Mouse (Mus musculus) liver, embryonic 16.5 days (tissue): ENCODE measurements around the gene Polr2a. TPM values are rescaled to one million over a fixed set of nuclear protein-coding genes. Genes with fewer than 3 reads are reported as not detected.

Source experiments
- ATAC-seq: fragments of 200-750 bp; cut with Nextera tagmentation; 2 replicates; pipeline ENCODE4 v1.8.0; 2017; ENCODE audit warnings: low read depth, mild to moderate bottlenecking, moderate number of reproducible peaks, moderate library complexity
- H3K27ac ChIP-seq: fragments of 300-500 bp; sonication (generic); 2 replicates; pipeline ENCODE4 v1.5.1; 2014; ENCODE audit warnings: mild to moderate bottlenecking, low read length
- H3K27me3 ChIP-seq: fragments of 300-500 bp; sonication (generic); 2 replicates; pipeline ENCODE4 v1.6.1; 2014; ENCODE audit warnings: low read depth, low read length, mixed read lengths; ENCODE audit not compliant: control insufficient read depth, insufficient read depth
- H3K36me3 ChIP-seq: fragments of 300-500 bp; sonication (generic); 2 replicates; pipeline ENCODE4 v1.6.1; 2014; ENCODE audit warnings: mild to moderate bottlenecking; ENCODE audit not compliant: control insufficient read depth, insufficient read depth
- H3K4me1 ChIP-seq: fragments of 300-500 bp; sonication (generic); 2 replicates; pipeline ENCODE4 v1.6.1; 2014; ENCODE audit warnings: low read depth, low read length, mixed read lengths; ENCODE audit not compliant: control insufficient read depth
- H3K4me2 ChIP-seq: fragments of 300-500 bp; sonication (generic); 2 replicates; pipeline ENCODE4 v1.6.1; 2014; ENCODE audit warnings: low read depth, low read length, mixed read lengths
- H3K4me3 ChIP-seq: fragments of 300-500 bp; sonication (generic); 2 replicates; pipeline ENCODE4 v1.5.1; 2014; ENCODE audit warnings: low read depth, mild to moderate bottlenecking, low read length
- H3K9ac ChIP-seq: fragments of 300-500 bp; sonication (generic); 2 replicates; pipeline ENCODE4 v1.6.1; 2014; ENCODE audit warnings: low read depth, low read length
- H3K9me3 ChIP-seq: fragments of 300-500 bp; sonication (generic); replicated peaks from 2 replicates; pipeline ENCODE4 v1.6.1; 2016; ENCODE audit warnings: low read length; ENCODE audit not compliant: control insufficient read depth
- WGBS: fragments of 180-500 bp; shearing (Covaris S2); extraction: QIAGEN DNeasy Blood & Tissue Kit; methylation state at CpG from one replicate; pipeline ENCODE4 v1.1.7; 2014; ENCODE audit not compliant: insufficient replicate concordance; 5-methylcytosine and 5-hydroxymethylcytosine counted together
- polyA plus RNA-seq: library from polyadenylated mRNA; unstranded; fragments of >200 nt; fragmentation: Nextera tagmentation; extraction: Ambion mirVana; gene quantifications from 2 replicates; pipeline ENCODE4 v1.2.1, GENCODE M21; 2015

Polr2a gene
- polyA plus RNA-seq, 1 experiment from 2014 or later = 11.9 TPM

DNA sequence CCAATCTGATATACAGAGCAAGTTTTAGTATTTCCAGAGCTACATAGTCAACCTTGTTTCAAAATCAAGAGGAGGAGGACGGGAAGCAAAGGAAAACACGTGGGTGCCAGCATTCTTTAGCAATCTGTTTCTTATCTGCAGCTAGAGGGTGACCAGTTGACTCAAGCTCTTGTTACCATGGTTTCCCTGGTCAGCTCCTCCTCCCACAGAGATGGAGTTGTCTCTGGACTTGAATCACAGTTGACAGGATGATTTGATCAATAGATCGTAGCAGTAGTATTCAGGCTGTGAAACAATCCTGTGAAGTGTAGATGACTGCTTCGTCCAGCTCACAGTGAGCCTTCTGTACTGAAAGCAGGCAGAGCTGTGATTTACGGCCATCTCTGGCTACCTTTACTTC lies 42.5 kb downstream of the Polr2a start:
- Histone ChIP-seq H3K9ac (no peak overlapping the region), H3K36me3 (no peaks in the 10 kb centered on the region), H3K9me3 (no peaks in the 10 kb centered on the region), H3K27ac (no peak overlapping the region; the same call in 1 of the 2 replicates), H3K27me3 (no peaks in the 10 kb centered on the region), H3K4me2 (no peak overlapping the region), H3K4me3 (no peak overlapping the region), H3K4me1 (peaks cover 27% of the 10 kb centered on the region)
- ATAC-seq = peak; percentile 53
- 27% methylated on average over 5 of the region's 5 CpGs for WGBS

DNA sequence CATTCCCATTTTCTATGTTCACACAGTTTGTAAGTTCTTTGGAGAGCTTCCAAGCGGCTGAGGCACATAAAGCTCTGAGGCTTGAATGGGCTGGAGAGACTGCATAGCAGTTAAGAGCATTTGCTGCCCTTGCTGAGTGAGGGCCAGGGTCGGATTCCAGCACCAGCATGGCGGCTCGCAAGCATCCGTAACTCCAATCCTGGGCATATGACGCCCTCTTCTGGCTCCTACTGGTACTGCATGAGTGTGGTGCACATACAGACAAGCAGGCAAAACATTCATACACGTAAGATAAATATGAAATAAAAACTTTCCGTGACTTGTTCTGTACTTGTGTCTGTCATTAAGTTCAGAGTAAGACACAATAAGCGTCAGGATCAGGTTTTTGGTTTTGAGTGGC lies 43.0 kb downstream of the Polr2a start:
- H3K4me1 ChIP-seq = peaks cover 28% of the 10 kb centered on the region

DNA sequence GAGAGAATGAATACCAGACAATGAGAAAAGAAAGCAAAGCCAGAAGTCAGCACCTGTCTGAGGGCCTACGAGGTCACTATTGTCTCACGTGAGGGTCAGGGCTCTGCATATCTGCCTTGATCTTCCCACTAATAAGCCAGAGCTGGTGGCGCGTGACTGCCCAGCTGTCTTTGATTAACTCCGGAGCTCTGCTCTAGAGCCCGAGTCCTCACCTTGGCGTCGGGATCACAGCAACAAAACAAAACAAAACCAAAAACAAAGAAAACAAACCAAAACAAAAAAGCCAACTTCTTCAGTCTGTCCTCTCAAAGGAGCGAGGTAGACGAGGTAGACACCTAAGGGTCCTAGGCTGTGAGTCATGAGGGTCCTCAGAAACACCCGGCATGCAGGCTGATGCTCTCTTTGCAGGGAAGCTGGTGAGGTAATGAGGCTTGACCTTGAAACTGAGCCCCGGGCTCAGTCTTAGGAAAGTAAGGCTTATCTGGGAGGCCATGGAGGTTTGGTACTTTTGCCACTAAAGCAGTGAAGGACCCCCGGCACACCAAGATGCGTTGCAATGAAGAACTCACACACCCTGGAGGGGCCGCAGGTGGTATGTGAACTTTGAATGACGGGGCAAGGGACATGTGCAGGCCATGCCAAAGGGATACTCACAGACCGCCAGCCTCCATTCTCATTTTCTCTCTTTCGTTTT lies 43.7 kb downstream of the Polr2a start:
- 79% methylated on average over 18 of the region's 18 CpGs for WGBS
- H3K27me3 ChIP-seq = no peaks in the 10 kb centered on the region
- no peak overlapping the region for H3K9ac ChIP-seq
- H3K4me2 ChIP-seq = no peak overlapping the region
- H3K9me3 ChIP-seq = no peaks in the 10 kb centered on the region
- H3K27ac ChIP-seq = no peak overlapping the region
- ATAC-seq = no peak
- peaks cover 35% of the 10 kb centered on the region for H3K4me1 ChIP-seq
- no peak overlapping the region for H3K4me3 ChIP-seq
- H3K36me3 ChIP-seq = no peaks in the 10 kb centered on the region

More for the DNA sequence above, 43.0 kb downstream of the Polr2a start:
- peak overlapping the region; percentile 9; the same call in 1 of the 2 replicates for H3K27ac ChIP-seq
- WGBS = 59% methylated on average over 9 of the region's 9 CpGs
- no peaks in the 10 kb centered on the region for H3K36me3 ChIP-seq
- no peak for ATAC-seq
- H3K27me3 ChIP-seq = no peaks in the 10 kb centered on the region
- H3K9ac ChIP-seq = no peak overlapping the region
- H3K4me3 ChIP-seq = no peak overlapping the region
- H3K9me3 ChIP-seq = no peaks in the 10 kb centered on the region
- no peak overlapping the region for H3K4me2 ChIP-seq

DNA sequence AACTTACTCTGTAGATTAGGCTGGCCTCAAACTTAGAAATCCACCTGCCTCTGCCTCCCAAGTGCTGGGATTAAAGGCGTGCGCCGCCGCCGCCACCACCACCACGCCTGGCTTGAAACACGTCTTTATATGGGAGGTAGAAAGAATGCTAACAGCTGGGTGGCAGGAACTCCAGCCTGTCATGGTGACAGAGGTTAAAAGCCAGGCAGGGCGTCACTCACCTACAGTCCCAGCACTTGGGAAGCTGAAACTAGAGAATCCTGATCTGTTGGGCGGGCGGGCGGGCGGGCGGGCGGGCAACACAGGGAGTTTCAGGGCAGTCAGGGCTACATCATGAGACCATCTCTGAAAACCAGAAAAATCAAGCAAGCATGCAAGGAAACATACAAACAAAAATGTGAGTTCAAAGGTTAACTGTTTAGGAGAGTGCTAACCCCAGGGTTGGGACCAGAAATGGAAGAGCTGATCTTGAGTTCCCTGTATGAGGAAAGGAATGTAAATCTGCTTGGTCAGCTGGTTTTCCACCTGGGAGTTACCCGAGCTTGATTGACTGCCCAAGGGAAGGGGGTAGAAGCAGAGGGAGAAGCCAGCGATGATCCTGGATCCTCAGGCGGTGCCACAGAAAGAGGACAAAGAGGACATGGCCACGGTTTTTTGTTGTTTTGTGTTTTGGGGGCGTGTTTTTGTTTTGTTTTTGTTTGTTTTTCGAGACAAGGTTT lies 45.3 kb downstream of the Polr2a start:
- no peak overlapping the region for H3K27ac ChIP-seq
- 75% methylated on average over 20 of the region's 20 CpGs for WGBS

DNA sequence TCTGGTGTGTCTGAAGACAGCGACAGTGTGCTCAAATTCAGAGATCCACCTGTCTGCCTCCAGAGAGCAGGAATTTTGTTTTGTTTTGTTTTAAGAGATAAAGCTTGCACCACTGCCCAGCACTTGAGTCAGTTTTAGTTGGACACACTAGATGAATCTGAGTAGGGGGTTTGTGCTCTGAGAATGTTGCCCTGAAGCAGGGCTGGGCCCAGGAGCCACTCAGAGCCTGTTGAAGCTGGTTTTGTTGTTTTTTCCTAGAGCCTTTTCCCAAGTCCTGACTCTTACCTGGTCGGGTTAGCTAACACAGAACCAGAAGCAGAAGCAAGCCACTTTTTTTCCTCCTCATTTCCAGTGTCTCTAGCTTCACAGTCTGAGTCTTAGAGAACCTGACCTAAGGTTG lies 47.4 kb downstream of the Polr2a start:
- H3K27ac ChIP-seq = no peak overlapping the region
- ATAC-seq = no peak
- no peaks in the 10 kb centered on the region for H3K36me3 ChIP-seq

More for the DNA sequence above, 45.3 kb downstream of the Polr2a start:
- no peaks in the 10 kb centered on the region for H3K36me3 ChIP-seq
- peaks cover 25% of the 10 kb centered on the region for H3K4me1 ChIP-seq
- ATAC-seq = no peak
- no peaks in the 10 kb centered on the region for H3K27me3 ChIP-seq
- no peak overlapping the region for H3K4me3 ChIP-seq
- H3K4me2 ChIP-seq = no peak overlapping the region
- no peaks in the 10 kb centered on the region for H3K9me3 ChIP-seq
- no peak overlapping the region for H3K9ac ChIP-seq

DNA sequence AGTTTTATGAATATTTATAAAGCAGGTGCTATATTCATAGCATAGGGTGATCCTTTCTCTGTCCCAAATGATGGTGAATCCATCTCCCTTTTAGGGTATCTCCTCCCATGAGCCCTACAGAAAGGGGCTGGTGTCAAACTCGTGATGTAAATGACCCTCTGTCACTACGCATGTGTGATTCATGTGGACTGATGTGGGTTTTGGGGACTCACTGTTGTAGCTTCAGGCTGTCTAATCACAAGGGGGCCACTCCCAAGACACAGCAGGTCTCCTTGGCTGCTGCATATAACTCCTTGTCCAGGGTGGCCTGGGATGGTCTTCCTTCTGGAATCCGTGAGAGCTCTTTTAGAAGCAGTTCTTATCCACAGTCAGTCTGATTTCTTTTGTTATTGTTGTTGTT lies 48.0 kb downstream of the Polr2a start:
- peaks cover 12% of the 10 kb centered on the region for H3K4me1 ChIP-seq
- H3K9ac ChIP-seq = no peak overlapping the region
- no peak overlapping the region for H3K4me2 ChIP-seq
- H3K27ac ChIP-seq = 0 out of 2 replicates have a peak overlapping the region, but pooled peaks have one; percentile 13
- 55% methylated on average over 3 of the region's 3 CpGs for WGBS
- no peaks in the 10 kb centered on the region for H3K27me3 ChIP-seq
- ATAC-seq = no peak
- no peaks in the 10 kb centered on the region for H3K36me3 ChIP-seq
- H3K4me3 ChIP-seq = no peak overlapping the region
- H3K9me3 ChIP-seq = no peaks in the 10 kb centered on the region

More for the DNA sequence above, 47.4 kb downstream of the Polr2a start:
- Histone ChIP-seq H3K9me3 (no peaks in the 10 kb centered on the region), H3K4me3 (no peak overlapping the region), H3K27me3 (no peaks in the 10 kb centered on the region), H3K4me1 (peaks cover 14% of the 10 kb centered on the region), H3K4me2 (no peak overlapping the region), H3K9ac (no peak overlapping the region)
- whole genome bisulfite sequencing = 64% methylated on average over 2 of the region's 2 CpGs

DNA sequence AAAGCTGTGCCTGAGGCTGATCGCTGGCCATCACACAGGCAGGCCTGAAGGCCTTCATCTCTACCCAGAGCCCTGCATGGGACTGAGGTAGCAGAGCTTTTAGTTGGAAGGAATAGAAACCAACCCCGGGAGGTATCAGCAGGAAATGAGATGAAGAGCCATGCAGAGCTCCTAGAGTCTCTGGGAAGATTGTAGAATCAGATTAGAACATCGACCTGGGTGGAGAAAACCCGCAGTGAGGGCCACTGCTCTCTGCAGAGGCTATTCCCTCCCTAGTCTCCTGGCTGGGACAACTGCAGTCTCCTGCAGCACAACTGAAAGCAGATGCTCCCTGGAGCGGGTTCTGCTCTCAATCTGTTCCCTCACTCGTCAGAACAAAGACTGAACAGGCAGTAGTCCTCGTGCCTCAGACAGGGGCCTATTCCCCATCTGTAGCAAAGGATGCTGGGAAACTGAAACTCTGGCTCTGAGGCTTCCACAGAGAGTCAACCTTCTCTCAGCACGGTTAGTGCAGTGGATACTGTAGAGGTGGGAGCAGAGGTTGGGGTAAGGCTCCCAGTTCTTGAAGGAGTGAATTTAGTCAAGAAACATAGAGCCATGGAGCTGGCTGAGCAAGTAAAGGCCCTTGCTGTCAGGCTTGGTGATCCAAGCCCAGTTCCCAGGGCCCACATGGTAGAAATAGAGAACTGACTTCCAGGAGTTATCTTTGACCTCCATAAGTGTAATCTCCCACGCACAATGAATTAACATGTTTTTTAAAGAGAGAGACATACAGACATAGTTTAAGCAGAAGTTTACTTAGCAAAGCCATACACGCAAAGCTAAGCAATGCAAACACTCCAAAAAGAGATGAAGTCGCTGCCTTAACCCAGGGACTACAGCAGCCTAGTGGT lies 48.6 kb downstream of the Polr2a start:
- 41% methylated on average over 11 of the region's 11 CpGs for WGBS
- H3K9me3 ChIP-seq = no peaks in the 10 kb centered on the region
- peaks cover 12% of the 10 kb centered on the region for H3K4me1 ChIP-seq
- 0 out of 2 replicates have a peak overlapping the region, but pooled peaks have one; percentile 13 for H3K27ac ChIP-seq
- no peaks in the 10 kb centered on the region for H3K36me3 ChIP-seq
- H3K9ac ChIP-seq = no peak overlapping the region
- ATAC-seq = peak; percentile 21; the same call in 1 of the 2 replicates
- H3K27me3 ChIP-seq = no peaks in the 10 kb centered on the region
- H3K4me3 ChIP-seq = no peak overlapping the region
- no peak overlapping the region for H3K4me2 ChIP-seq

DNA sequence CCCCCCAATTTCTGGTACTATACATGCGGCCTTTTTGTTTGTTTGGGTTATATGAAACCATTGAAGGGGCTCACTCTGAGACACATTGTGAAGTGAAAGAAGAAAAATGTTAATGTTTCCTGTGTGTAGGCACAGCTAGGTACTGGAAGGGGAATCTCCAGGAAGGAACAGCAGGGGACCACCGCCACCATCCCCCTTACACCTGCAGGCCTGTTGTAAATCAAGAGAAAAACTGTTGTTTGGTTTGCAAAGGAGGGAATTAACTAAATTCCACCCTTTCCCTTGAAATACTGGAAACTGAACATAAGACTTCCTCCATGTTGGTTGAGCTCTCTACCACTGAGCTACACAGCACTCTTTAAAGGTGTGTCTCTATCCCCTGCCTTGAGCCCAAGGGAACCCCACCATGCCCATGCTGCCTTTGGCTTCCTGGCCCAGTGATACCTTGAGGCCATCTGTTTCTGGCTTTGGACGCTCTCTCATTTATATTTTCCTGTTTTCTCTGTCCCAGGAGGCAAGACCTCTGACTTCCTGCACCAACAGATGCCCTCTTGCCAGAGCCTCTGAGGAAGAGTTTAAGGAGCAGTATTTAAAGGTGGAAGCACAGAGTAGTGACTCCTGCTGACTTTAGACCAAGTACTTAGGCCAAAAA lies 49.7 kb downstream of the Polr2a start:
- WGBS = 75% methylated on average over 3 of the region's 3 CpGs
- no peaks in the 10 kb centered on the region for H3K27me3 ChIP-seq
- ATAC-seq = no peak

More for the DNA sequence above, 49.7 kb downstream of the Polr2a start:
- H3K27ac ChIP-seq = no peak overlapping the region
- peaks cover 12% of the 10 kb centered on the region for H3K4me1 ChIP-seq
- no peak overlapping the region for H3K9ac ChIP-seq
- no peak overlapping the region for H3K4me3 ChIP-seq
- no peaks in the 10 kb centered on the region for H3K36me3 ChIP-seq
- no peaks in the 10 kb centered on the region for H3K9me3 ChIP-seq
- no peak overlapping the region for H3K4me2 ChIP-seq
